Mouse (Mus musculus): ENCODE measurements around the gene Brms1. TPM values are rescaled to one million over a fixed set of nuclear protein-coding genes. Genes with fewer than 3 reads are reported as not detected.

Brms1 gene
- polyA plus RNA-seq, 1 experiment from 2014 or later = 39.9 TPM

DNA sequence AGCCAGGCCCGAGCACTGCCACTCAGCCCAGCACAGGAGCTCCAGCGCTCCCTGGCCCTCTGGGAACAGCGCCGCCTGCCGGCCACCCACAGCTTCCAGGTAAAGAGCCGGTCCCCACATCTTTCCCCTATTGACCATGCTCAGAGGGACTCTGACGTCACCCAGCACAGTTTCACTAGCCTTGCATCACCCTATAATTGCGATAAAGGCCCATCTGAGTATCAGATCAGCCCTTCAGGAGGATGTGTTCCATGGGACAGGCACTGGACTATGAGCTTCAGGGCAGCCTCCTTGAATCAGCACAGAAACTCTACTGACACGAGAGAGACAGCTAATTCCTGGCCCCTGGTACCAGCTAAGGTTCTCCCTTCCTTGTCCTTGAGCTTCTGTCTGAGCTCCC, 12.8 kb downstream of the Brms1 start:
- no peak overlapping the region for H3K9ac ChIP-seq
- H3K4me3 ChIP-seq (replicated peaks) = no peak overlapping the region
- peaks cover 32% of the 10 kb centered on the region for H3K4me1 ChIP-seq
- H3K9me3 ChIP-seq = no peaks in the 10 kb centered on the region
- H3K36me3 ChIP-seq = 0 out of 2 replicates have a peak, but pooled peaks cover 3% of the 10 kb centered on the region
- no peak for ATAC-seq (ENCODE audit: insufficient read depth, low FRiP score, low read depth)
- H3K27me3 ChIP-seq (replicated peaks) = peaks cover 6% of the 10 kb centered on the region; the same call in 1 of the 2 replicates
- WGBS = 23% methylated on average over 9 of the region's 9 CpGs
- H3K27ac ChIP-seq = no peak overlapping the region
- H3K4me2 ChIP-seq = no peak overlapping the region

DNA sequence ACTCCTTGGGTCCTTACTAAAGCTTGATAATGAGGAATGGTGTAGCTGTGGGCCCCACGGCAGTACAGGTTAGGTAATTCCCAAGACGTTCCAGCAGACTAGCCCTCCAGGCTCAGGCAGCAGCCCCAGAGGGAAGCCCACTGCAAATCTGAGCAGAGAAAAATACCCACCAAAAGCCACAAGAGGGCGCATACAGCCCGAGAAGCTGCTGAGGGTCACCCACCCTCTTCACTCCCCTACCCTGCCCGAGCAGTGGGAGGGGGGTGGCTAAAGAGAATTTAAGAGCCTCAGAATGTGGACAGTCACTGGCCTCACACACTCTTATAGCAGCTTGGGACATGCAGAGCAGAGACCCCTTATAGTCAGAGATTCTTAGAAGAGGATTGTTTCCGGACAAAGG, 15.1 kb downstream of the Brms1 start:
- 9% methylated on average over 6 of the region's 6 CpGs for WGBS
- ATAC-seq (ENCODE audit: insufficient read depth, low FRiP score, low read depth) = peak; percentile 11; the same call in 1 of the 2 replicates

DNA sequence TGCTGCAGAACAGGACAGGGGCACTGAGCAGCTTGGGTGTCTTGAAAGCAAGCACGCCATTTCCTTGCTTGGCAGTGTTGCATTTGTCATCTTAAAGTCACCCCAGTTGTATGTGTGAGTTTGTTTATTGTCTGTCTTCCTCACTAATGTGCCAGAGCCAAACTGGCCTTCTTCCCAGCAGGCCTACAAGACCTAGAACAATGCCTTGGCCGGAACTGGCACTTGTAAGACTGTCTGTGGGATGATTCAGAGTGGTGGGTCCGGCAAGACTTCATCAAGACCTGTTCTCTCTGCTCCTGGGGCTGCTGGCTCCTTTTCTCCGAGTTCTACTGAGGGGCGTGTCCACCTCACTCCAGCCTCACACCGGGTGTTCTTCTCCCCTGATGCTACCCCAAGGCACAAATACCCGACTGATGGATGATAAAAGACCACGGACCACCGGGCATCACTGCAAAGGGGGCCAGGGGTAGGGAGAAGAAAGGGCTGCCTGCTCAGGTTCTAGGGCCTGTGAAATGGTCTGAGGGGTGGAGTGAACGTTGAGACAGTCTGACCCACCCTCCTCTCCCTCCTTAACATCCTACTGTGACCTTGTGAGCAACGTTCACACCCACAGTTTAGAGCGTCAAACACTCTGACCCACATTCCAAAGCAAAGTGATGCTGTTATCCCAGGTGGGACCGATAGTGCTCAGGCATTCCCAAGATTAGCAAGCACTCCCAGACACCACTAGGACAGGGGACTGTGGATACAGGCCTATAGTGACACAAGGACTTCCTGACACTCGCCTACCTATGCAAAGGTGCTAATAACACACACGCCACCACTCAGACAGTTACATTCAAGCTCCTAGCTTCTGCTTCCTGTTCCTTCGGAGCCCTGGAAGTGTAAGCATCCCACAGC, 17.0 kb downstream of the Brms1 start:
- 23% methylated on average over 16 of the region's 16 CpGs for WGBS
- Histone ChIP-seq H3K27ac (peak overlapping the region; percentile 80), H3K4me2 (no peak overlapping the region), H3K27me3 (replicated peaks) (peaks cover 5% of the 10 kb centered on the region; the same call in 1 of the 2 replicates), H3K9me3 (no peaks in the 10 kb centered on the region), H3K36me3 (no peaks in the 10 kb centered on the region), H3K4me3 (replicated peaks) (no peak overlapping the region), H3K9ac (no peak overlapping the region), H3K4me1 (peaks cover 45% of the 10 kb centered on the region)
- ATAC-seq (ENCODE audit: insufficient read depth, low FRiP score, low read depth) = no peak

More for the DNA sequence above, 15.1 kb downstream of the Brms1 start:
- H3K4me3 ChIP-seq (replicated peaks) = no peak overlapping the region
- H3K4me2 ChIP-seq = no peak overlapping the region
- no peaks in the 10 kb centered on the region for H3K9me3 ChIP-seq
- no peak overlapping the region for H3K9ac ChIP-seq
- H3K36me3 ChIP-seq = no peaks in the 10 kb centered on the region
- 0 out of 2 replicates have a peak overlapping the region, but pooled peaks have one; percentile 40 for H3K27ac ChIP-seq
- H3K27me3 ChIP-seq (replicated peaks) = peaks cover 6% of the 10 kb centered on the region; the same call in 1 of the 2 replicates
- peaks cover 40% of the 10 kb centered on the region for H3K4me1 ChIP-seq

DNA sequence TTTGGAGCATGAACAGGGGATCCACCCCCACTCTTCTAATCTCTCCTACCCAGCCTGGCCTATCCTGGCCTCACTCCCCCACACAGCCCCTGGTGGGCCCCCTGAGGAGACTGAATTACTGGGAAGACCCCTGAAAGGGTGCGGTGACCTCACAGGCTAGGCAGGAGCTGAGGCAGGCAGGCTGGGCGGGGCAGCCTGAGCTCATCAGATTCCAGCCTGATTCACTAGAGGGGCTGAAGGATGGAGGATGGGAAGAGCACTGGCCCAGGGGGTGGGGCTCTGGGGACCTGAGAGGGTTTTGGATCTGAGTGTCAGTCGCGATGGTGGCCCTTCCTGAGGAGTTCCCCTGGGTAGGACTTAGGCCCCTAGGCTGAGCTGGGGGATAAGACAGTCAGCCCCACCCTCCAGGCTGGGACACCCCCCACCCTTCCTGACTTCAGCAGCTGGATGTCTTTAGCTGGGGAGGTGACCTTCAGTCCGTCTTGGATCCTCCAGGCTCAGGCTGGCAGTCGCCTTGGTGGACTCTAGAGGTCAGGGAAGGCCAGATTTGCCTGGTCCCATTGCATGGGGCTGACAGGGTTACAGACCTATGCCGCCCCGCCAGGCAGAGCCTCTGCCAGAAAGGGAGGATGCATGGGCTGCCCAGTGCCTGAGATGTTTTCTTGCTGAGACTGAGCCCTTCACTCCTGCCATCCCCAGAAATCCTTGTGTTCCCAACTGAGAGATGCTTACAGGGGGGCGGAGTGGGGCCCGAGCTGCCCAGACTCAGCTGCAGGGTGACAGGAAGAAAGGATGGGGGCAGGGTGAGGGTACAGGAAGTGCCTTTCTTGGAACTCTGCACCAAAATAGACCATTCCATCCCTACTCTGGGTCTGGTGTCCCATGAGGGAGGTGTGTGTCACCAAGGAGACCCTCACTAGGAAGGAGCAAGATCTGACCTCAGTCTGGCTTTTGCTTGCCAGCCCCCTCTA, 17.9 kb downstream of the Brms1 start:
- peak overlapping the region; percentile 80 for H3K27ac ChIP-seq
- ATAC-seq (ENCODE audit: insufficient read depth, low FRiP score, low read depth) = peak; percentile 29; the same call in 1 of the 2 replicates
- H3K4me3 ChIP-seq (replicated peaks) = no peak overlapping the region
- H3K4me1 ChIP-seq = peaks cover 45% of the 10 kb centered on the region
- H3K9me3 ChIP-seq = no peaks in the 10 kb centered on the region
- no peak overlapping the region; the same call in 1 of the 2 replicates for H3K9ac ChIP-seq
- H3K4me2 ChIP-seq = peak overlapping the region; percentile 16; the same call in 1 of the 2 replicates
- WGBS = 13% methylated on average over 10 of the region's 10 CpGs
- H3K27me3 ChIP-seq (replicated peaks) = no peaks in the 10 kb centered on the region
- H3K36me3 ChIP-seq = no peaks in the 10 kb centered on the region

DNA sequence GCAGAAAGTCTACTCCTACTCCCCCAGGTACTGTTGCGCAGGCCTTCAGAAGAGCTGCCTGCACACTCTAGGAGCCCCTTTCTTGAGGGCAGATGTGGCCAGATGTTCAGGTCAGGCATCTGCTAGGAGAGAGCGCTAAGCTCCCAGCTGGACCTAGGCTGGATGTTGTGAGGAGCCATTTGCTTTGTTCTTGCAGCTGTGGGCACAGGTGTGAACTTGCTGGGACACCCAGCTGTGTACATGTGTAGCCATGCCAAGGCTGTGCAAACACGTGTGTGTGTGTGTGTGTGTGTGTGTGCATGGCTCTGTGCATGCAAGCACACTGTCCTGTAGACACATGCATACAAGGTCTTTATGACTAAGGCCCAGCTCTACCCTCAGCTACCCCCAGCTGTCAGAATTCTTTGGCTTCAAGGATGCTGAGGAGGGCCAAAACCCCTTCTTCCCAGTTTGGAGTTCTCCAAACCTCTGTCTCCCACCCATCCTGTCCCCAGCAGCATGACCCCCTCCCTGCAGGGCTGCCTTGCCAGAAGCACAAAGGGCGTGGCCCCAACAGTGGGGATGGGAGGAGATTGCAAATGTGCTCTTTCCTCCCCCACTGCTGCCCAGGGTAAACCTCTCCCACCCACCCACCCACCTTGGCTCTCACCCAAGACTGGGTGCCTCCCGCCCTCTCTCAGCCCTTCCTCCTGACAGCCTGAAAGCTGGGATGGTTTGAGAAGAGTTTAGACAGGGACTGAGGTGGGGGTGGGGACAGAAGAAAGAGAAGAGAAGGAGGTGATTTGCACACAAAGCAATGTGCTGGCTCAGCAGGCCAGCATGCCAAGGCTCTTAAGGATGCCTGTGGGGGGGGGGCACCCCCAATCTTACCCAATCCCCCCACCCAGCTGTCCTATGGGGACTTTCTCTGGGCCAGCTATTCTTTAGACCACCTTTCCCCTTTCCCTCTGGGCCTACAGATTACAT, 19.5 kb downstream of the Brms1 start:
- Histone ChIP-seq H3K4me3 (replicated peaks) (no peak overlapping the region), H3K36me3 (no peaks in the 10 kb centered on the region), H3K27ac (peak overlapping the region; percentile 80), H3K4me1 (peaks cover 52% of the 10 kb centered on the region), H3K9ac (no peak overlapping the region), H3K9me3 (no peaks in the 10 kb centered on the region), H3K4me2 (no peak overlapping the region), H3K27me3 (replicated peaks) (no peaks in the 10 kb centered on the region)
- WGBS = 32% methylated on average over 5 of the region's 5 CpGs
- ATAC-seq (ENCODE audit: insufficient read depth, low FRiP score, low read depth) = peak; percentile 11; the same call in 1 of the 2 replicates

DNA sequence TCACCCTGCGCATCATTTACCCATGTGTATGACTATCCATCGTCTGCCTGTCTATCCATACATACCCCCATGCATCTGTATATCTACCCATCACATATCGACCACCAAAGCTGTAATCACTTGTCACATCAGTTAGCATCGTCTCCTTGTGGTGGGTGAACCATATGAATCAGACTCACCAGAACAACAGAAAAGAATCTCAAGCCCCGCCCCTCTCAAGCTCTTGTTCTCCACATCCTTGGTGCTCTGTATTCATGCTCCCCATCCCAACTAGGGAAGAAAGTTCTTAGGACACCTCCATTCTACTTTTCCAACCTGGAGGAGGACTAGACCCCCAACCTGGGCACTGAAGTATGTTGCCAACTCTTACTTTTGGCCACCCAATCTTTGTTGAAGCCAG, 20.9 kb downstream of the Brms1 start:
- 75% methylated on average over 5 of the region's 5 CpGs for WGBS
- no peak; the same call in 1 of the 2 replicates for ATAC-seq (ENCODE audit: insufficient read depth, low FRiP score, low read depth)
- H3K4me1 ChIP-seq = peaks cover 49% of the 10 kb centered on the region

DNA sequence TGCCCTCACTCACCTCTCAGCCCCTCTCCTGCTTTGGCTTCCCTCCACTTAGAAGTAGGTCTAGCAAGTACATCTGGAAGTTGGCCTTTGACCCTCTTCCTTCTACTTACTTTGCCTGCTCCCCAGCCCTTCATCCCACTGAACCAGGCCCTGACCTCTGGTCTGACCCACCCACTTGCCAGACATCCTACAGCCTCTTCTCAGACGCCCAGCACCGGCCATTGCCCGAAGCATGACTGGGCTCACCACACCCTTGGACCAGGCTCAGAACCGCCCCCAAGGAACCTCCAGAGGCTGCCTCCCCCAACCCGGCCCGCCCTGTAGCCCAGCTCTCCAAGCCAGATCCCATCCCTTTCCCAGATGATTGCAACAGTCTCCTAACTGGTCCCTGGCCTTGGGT, 21.3 kb downstream of the Brms1 start:
- no peak for ATAC-seq (ENCODE audit: insufficient read depth, low FRiP score, low read depth)
- WGBS = 62% methylated on average over 6 of the region's 6 CpGs
- Histone ChIP-seq H3K4me3 (replicated peaks) (no peak overlapping the region), H3K4me2 (no peak overlapping the region), H3K9ac (no peak overlapping the region), H3K27ac (no peak overlapping the region), H3K27me3 (replicated peaks) (no peaks in the 10 kb centered on the region), H3K4me1 (peaks cover 53% of the 10 kb centered on the region), H3K9me3 (no peaks in the 10 kb centered on the region), H3K36me3 (no peaks in the 10 kb centered on the region)

More for the DNA sequence above, 20.9 kb downstream of the Brms1 start:
- H3K4me3 ChIP-seq (replicated peaks) = no peak overlapping the region
- H3K9ac ChIP-seq = no peak overlapping the region
- no peak overlapping the region for H3K4me2 ChIP-seq
- H3K9me3 ChIP-seq = no peaks in the 10 kb centered on the region
- H3K27me3 ChIP-seq (replicated peaks) = no peaks in the 10 kb centered on the region
- no peaks in the 10 kb centered on the region for H3K36me3 ChIP-seq
- H3K27ac ChIP-seq = no peak overlapping the region

DNA sequence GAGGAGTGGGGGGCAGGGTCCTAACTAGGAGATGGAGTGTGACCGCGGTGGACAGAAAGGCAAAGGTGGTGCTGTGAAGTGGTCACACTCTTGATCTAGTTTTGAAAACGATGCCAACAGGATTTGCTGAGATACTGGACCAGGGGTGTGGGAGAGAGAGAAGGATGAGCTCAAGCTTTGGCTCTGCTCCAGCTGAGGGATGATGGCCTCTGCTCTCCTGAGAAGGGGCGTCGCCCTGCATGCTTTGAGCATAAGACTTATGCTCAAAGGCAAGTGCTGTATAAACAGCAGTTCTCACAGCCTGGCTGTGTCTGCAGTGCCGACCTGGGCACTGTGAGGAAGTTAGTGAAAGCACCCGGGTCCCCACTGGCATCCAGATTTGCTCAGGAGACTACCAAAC, 23.9 kb downstream of the Brms1 start:
- ATAC-seq (ENCODE audit: insufficient read depth, low FRiP score, low read depth) = no peak
- H3K27ac ChIP-seq = no peak overlapping the region
- no peaks in the 10 kb centered on the region for H3K9me3 ChIP-seq
- H3K27me3 ChIP-seq (replicated peaks) = peaks cover 5% of the 10 kb centered on the region; the same call in 1 of the 2 replicates
- H3K36me3 ChIP-seq = no peaks in the 10 kb centered on the region
- H3K4me2 ChIP-seq = no peak overlapping the region
- no peak overlapping the region for H3K9ac ChIP-seq
- 36% methylated on average over 7 of the region's 7 CpGs for WGBS
- no peak overlapping the region for H3K4me3 ChIP-seq (replicated peaks)
- peaks cover 51% of the 10 kb centered on the region for H3K4me1 ChIP-seq

DNA sequence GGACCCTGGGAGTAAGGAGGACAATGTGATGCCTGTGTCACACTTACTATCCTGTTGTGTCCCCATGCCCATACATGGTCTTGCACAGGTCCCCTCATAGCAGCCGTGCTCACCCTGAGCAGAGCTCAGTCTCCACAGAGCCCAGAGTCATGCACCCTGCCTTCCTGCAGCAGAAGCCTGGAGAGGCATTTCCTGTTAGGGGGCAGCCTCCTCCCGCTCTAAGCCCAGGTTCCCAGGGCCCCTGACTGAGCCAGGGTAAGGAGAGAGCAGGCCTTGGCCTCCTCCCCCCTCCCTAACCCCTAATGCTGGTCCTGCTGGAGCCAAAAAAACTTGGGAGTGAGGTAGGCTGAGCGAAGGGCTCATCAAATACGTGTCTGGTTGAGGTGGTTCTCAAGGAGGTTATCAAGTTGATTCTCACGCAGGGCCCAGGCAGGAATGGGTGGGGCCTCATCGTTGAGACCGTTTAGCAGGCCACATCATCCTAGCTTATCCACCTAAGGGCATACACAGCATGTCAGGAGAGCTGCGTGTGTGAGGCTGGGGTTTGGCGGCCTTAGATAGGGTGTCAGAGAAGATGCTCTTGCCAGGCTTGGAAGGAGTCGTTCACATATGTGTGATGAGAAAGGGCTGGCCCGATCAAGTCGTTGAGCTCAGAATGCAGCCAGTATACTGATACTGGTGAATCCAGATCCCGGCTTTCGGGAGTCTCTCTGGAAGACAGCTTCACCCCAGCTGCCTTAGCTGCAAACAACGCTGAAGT, 26.1 kb downstream of the Brms1 start:
- Histone ChIP-seq H3K9me3 (no peaks in the 10 kb centered on the region), H3K4me3 (replicated peaks) (peak overlapping the region; percentile 58), H3K9ac (no peak overlapping the region), H3K36me3 (no peaks in the 10 kb centered on the region), H3K27ac (peak overlapping the region; percentile 93), H3K4me1 (peaks cover 46% of the 10 kb centered on the region), H3K4me2 (peak overlapping the region; percentile 79), H3K27me3 (replicated peaks) (peaks cover 5% of the 10 kb centered on the region; the same call in 1 of the 2 replicates)
- no peak; the same call in 1 of the 2 replicates for ATAC-seq (ENCODE audit: insufficient read depth, low FRiP score, low read depth)
- WGBS = 5% methylated on average over 15 of the region's 15 CpGs

DNA sequence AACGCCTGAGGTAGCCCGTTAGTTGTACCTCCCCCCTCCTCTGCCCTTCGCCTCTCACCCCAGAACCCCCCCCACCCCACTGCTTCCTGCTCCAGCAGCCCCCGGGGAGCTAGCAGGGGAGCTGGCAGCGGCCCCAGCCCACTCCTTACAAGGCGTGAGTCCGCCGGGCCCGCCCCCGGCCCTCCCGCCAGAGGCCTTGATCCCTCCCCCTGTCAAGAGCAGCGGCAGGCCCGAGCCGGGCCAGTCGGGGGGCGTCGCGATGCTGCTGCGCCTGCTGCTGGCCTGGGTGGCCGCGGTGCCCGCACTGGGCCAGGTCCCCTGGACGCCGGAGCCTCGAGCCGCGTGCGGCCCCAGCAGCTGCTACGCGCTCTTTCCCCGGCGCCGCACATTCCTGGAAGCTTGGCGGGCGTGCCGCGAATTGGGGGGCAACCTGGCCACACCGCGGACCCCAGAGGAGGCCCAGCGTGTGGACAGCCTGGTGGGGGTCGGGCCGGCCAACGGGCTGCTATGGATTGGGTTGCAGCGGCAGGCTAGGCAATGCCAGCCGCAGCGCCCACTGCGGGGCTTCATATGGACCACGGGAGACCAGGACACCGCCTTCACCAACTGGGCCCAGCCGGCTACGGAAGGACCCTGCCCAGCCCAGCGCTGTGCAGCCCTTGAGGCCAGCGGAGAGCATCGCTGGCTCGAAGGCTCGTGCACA, 26.9 kb downstream of the Brms1 start, which contains the start of gene Cd248:
TSS of gene Cd248 (plus strand) at position 212 of the 703 bp plus-strand sequence.
- H3K9ac ChIP-seq = peak within 1 kb of the TSS; percentile 64
- H3K4me3 ChIP-seq (replicated peaks) = peak within 1 kb of the TSS; percentile 58
- peak within 1 kb of the TSS; percentile 79 for H3K4me2 ChIP-seq
- WGBS = 1% methylated on average over 54 of the region's 56 CpGs
- H3K4me1 ChIP-seq = peaks cover 52% of the 10 kb centered on the region
- ATAC-seq (ENCODE audit: insufficient read depth, low FRiP score, low read depth) = peak; percentile 60; the same call in 1 of the 2 replicates
- no peaks in the 10 kb centered on the region for H3K9me3 ChIP-seq
- peak within 1 kb of the TSS; percentile 93 for H3K27ac ChIP-seq
- peaks cover 5% of the 10 kb centered on the region; the same call in 1 of the 2 replicates for H3K27me3 ChIP-seq (replicated peaks)
- H3K36me3 ChIP-seq = no peaks in the 10 kb centered on the region

All from stomach, embryonic 15.5 days (tissue).